Mouse (Mus musculus) lung, adult 2 months (tissue): ENCODE data around the gene Ipo4.

ENCODE experiments used
- CTCF ChIP-seq: fragments of 200-500 bp; IDR thresholded peaks from 2 replicates; pipeline ENCODE4 v1.5.1; 2011; ENCODE audit warnings: mild to moderate bottlenecking, low read length, control low read depth; ENCODE audit not compliant: insufficient read depth
- POLR2A ChIP-seq: fragments of 200-500 bp; IDR thresholded peaks from 2 replicates; pipeline ENCODE4 v1.6.1; 2011; ENCODE audit warnings: low read depth, mild to moderate bottlenecking, control low read depth, low read length, borderline replicate concordance; ENCODE audit errors: extremely low read depth

GRCm38 (mm10) chr14:55617822-55618221 lies 17.9 kb downstream of the Ipo4 start, which contains the start of gene Rec8:
- 0 out of 2 replicates have a peak, but pooled peaks have one; percentile 11 for TF ChIP-seq CTCF
- no peak for TF ChIP-seq POLR2A
